Mouse (Mus musculus): ENCODE data around the gene Prkce. TPM values are rescaled to one million over a fixed set of nuclear protein-coding genes. Genes with fewer than 3 reads are reported as not detected.
A peak's percentile ranks its signal among the peaks of the same experiment; 100 is the strongest.

Gene Prkce
- polyA plus RNA-seq, 1 experiment from 2014 or later = 42.6 TPM

- H3K4me2 ChIP-seq (replicated peaks) = peak overlapping the region; percentile 2; the same call in 1 of the 2 replicates
- H3K27ac ChIP-seq (replicated peaks) = 0 out of 2 replicates have a peak overlapping the region, but pooled peaks have one; percentile 1
- 44% methylated on average over 22 of the region's 22 CpGs for WGBS
- no peaks in the 10 kb centered on the region for H3K27me3 ChIP-seq
- no peaks in the 10 kb centered on the region for H3K9me3 ChIP-seq
- no peaks in the 10 kb centered on the region for H3K36me3 ChIP-seq
- no peak overlapping the region for H3K4me3 ChIP-seq
- peak; percentile 86 for ATAC-seq (replicated peaks)
- no peak overlapping the region for H3K9ac ChIP-seq (replicated peaks)
- no peaks in the 10 kb centered on the region for H3K4me1 ChIP-seq
These were observed 368.5 kb downstream of the Prkce start for GRCm38 (mm10) chr17:86535827-86536656.

DNA sequence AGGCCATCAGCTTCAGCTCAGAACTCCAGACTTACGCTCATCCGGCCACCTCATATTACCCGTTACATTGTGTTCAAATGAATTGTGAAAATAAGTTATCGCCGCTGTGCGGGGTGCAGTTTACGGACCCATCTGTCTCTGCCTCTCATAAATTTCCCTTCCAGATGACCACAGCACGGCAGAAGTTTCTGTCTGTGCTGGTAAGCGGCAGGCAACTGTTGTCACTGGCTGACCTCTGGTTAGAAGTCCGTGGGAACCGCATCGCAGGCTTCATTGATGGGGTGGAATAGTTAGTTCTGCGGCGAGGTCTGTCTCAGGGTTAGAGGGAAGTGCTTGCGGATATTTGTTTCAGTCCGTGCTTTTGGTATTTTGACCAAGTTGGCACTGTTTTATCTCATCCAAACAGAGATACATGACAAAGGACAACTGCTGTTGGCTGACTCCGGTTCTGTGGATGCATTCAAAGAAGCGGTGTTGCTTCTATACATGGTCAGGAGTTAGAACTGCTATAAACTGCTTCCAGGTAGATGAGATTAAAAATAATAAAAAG, 372.4 kb downstream of the Prkce start:
- H3K27me3 ChIP-seq = no peaks in the 10 kb centered on the region
- no peak overlapping the region for H3K4me3 ChIP-seq
- no peak overlapping the region for H3K9ac ChIP-seq (replicated peaks)
- H3K4me1 ChIP-seq = no peaks in the 10 kb centered on the region
- no peak overlapping the region for H3K4me2 ChIP-seq (replicated peaks)
- H3K27ac ChIP-seq (replicated peaks) = no peak overlapping the region
- no peaks in the 10 kb centered on the region for H3K36me3 ChIP-seq
- WGBS = 91% methylated on average over 18 of the region's 18 CpGs
- ATAC-seq (replicated peaks) = no peak
- H3K9me3 ChIP-seq = no peaks in the 10 kb centered on the region

GRCm38 (mm10) chr17:86546529-86546928, 378.9 kb downstream of the Prkce start:
- Histone ChIP-seq H3K36me3 (no peaks in the 10 kb centered on the region), H3K9ac (replicated peaks) (no peak overlapping the region), H3K9me3 (no peaks in the 10 kb centered on the region), H3K4me2 (replicated peaks) (no peak overlapping the region), H3K27me3 (no peaks in the 10 kb centered on the region), H3K4me1 (no peaks in the 10 kb centered on the region), H3K4me3 (no peak overlapping the region), H3K27ac (replicated peaks) (no peak overlapping the region)
- no peak for ATAC-seq (replicated peaks)
- WGBS = 23% methylated on average over 7 of the region's 7 CpGs

- H3K4me2 ChIP-seq (replicated peaks) = no peak overlapping the region
- no peak overlapping the region for H3K9ac ChIP-seq (replicated peaks)
- H3K27me3 ChIP-seq = no peaks in the 10 kb centered on the region
- no peaks in the 10 kb centered on the region for H3K9me3 ChIP-seq
- no peaks in the 10 kb centered on the region for H3K36me3 ChIP-seq
- no peak for ATAC-seq (replicated peaks)
- no peak overlapping the region for H3K4me3 ChIP-seq
- H3K4me1 ChIP-seq = no peaks in the 10 kb centered on the region
- WGBS = 89% methylated on average over 10 of the region's 10 CpGs
- H3K27ac ChIP-seq (replicated peaks) = no peak overlapping the region
These were observed 381.5 kb downstream of the Prkce start for GRCm38 (mm10) chr17:86549128-86549527.

GRCm38 (mm10) chr17:86551561-86551960, 384.0 kb downstream of the Prkce start:
- no peaks in the 10 kb centered on the region for H3K36me3 ChIP-seq
- H3K27me3 ChIP-seq = no peaks in the 10 kb centered on the region
- 88% methylated on average over 10 of the region's 10 CpGs for WGBS
- no peaks in the 10 kb centered on the region for H3K4me1 ChIP-seq
- H3K9ac ChIP-seq (replicated peaks) = no peak overlapping the region
- no peaks in the 10 kb centered on the region for H3K9me3 ChIP-seq
- H3K4me3 ChIP-seq = no peak overlapping the region
- ATAC-seq (replicated peaks) = no peak
- H3K4me2 ChIP-seq (replicated peaks) = no peak overlapping the region
- no peak overlapping the region for H3K27ac ChIP-seq (replicated peaks)

DNA sequence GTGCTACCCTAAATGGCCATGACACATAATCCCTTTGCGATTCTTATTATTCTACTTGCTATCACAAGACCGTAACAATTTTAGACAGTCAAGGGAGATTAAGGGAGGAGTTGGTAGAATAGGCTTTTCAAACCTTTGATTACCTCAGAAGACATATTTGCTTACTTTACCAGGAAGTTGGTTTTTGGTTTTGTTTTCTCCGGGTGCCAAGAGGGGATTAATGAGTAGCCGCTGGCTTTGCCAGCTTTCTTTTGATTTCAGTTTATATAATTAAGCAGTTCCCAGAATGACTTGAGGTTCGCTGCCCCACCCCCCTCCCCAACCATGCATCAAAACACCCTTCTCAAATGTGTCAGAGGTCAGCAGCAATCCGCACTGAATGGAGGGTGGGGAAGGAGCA, 384.4 kb downstream of the Prkce start:
- Histone ChIP-seq H3K27ac (replicated peaks) (no peak overlapping the region), H3K36me3 (no peaks in the 10 kb centered on the region), H3K27me3 (no peaks in the 10 kb centered on the region), H3K4me1 (no peaks in the 10 kb centered on the region), H3K9me3 (no peaks in the 10 kb centered on the region), H3K9ac (replicated peaks) (no peak overlapping the region), H3K4me3 (no peak overlapping the region), H3K4me2 (replicated peaks) (no peak overlapping the region)
- ATAC-seq (replicated peaks) = no peak
- 54% methylated on average over 6 of the region's 6 CpGs for WGBS

DNA sequence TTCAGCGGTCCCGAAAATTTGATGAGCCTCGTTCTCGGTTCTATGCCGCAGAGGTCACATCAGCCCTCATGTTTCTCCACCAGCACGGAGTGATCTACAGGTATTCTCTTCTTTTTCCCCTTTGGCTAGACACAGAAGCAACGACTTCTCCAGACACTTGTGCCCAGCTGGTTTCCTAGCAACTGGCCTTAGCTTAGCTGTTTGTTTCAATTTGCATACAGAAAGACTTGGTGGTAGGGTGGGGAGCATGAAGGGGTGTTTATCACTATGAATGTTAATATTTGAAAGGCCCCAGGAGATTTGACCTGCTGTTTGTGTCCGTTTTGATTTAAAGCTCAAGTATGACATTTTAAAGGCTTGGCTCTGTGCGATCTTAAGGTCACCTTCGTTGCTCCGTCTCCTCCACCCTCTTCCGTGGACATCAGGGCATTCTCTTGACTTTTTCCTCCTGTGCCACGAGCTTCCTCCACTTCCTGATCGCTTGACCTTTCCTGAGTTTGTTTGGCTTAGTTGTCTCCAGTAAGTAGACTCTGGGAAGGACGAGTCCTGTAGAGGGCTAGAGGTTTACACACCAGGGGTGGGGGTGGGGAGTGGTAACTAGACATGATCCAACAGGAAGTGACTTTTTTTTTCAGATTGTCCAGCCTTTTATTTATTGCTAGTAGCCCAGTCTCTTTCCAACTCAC, 391.8 kb downstream of the Prkce start:
- Histone ChIP-seq H3K36me3 (no peaks in the 10 kb centered on the region), H3K27me3 (no peaks in the 10 kb centered on the region), H3K4me2 (replicated peaks) (no peak overlapping the region), H3K9me3 (no peaks in the 10 kb centered on the region), H3K4me1 (no peaks in the 10 kb centered on the region), H3K4me3 (no peak overlapping the region), H3K9ac (replicated peaks) (no peak overlapping the region), H3K27ac (replicated peaks) (no peak overlapping the region)
- 85% methylated on average over 15 of the region's 15 CpGs for WGBS
- no peak for ATAC-seq (replicated peaks)

GRCm38 (mm10) chr17:86560499-86560898, 392.9 kb downstream of the Prkce start:
- Histone ChIP-seq H3K4me3 (no peak overlapping the region), H3K27me3 (no peaks in the 10 kb centered on the region), H3K4me1 (no peaks in the 10 kb centered on the region), H3K4me2 (replicated peaks) (no peak overlapping the region), H3K27ac (replicated peaks) (no peak overlapping the region), H3K9me3 (no peaks in the 10 kb centered on the region), H3K36me3 (no peaks in the 10 kb centered on the region), H3K9ac (replicated peaks) (no peak overlapping the region)
- WGBS = 96% methylated on average over 3 of the region's 3 CpGs
- ATAC-seq (replicated peaks) = no peak

- H3K4me1 ChIP-seq = no peaks in the 10 kb centered on the region
- no peaks in the 10 kb centered on the region for H3K36me3 ChIP-seq
- no peak overlapping the region for H3K9ac ChIP-seq (replicated peaks)
- H3K4me2 ChIP-seq (replicated peaks) = no peak overlapping the region
- H3K9me3 ChIP-seq = no peaks in the 10 kb centered on the region
- H3K27me3 ChIP-seq = no peaks in the 10 kb centered on the region
- no peak overlapping the region for H3K4me3 ChIP-seq
- WGBS = 88% methylated on average over 5 of the region's 5 CpGs
- no peak overlapping the region for H3K27ac ChIP-seq (replicated peaks)
- ATAC-seq (replicated peaks) = no peak
These were observed 402.9 kb downstream of the Prkce start for GRCm38 (mm10) chr17:86570491-86570890.

GRCm38 (mm10) chr17:86571266-86571665, 403.7 kb downstream of the Prkce start:
- Histone ChIP-seq H3K4me2 (replicated peaks) (no peak overlapping the region), H3K9me3 (no peaks in the 10 kb centered on the region), H3K27me3 (no peaks in the 10 kb centered on the region), H3K36me3 (no peaks in the 10 kb centered on the region), H3K4me1 (no peaks in the 10 kb centered on the region), H3K4me3 (no peak overlapping the region), H3K27ac (replicated peaks) (no peak overlapping the region), H3K9ac (replicated peaks) (no peak overlapping the region)
- WGBS = 86% methylated on average over 3 of the region's 3 CpGs
- ATAC-seq (replicated peaks) = no peak

GRCm38 (mm10) chr17:86572136-86572535, 404.6 kb downstream of the Prkce start:
- ATAC-seq (replicated peaks) = no peak
- Histone ChIP-seq H3K27ac (replicated peaks) (no peak overlapping the region), H3K4me3 (no peak overlapping the region), H3K9ac (replicated peaks) (no peak overlapping the region), H3K4me1 (no peaks in the 10 kb centered on the region), H3K9me3 (no peaks in the 10 kb centered on the region), H3K27me3 (no peaks in the 10 kb centered on the region), H3K4me2 (replicated peaks) (no peak overlapping the region), H3K36me3 (no peaks in the 10 kb centered on the region)
- WGBS = 92% methylated on average over 6 of the region's 6 CpGs

DNA sequence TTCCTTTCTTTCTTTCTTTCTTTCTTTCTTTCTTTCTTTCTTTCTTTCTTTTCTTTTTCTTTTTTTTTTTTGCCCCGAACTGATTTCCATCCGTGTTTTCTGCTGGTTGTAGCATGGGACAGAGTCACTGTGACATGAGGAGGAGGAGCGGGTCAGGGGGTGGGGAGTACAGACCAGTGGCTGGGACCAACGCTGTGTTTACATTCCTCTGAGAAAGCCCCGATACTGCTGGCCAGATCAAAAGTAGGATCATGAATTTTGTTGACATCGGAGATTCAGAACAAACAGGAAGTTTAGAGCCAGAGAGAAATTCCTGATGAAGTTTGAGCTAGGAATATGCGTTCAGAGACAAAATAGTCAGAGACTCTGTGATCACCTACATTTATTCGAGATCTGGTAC, 405.0 kb downstream of the Prkce start:
- Histone ChIP-seq H3K36me3 (no peaks in the 10 kb centered on the region), H3K9ac (replicated peaks) (no peak overlapping the region), H3K4me2 (replicated peaks) (no peak overlapping the region), H3K27ac (replicated peaks) (no peak overlapping the region), H3K4me1 (no peaks in the 10 kb centered on the region), H3K9me3 (no peaks in the 10 kb centered on the region), H3K27me3 (no peaks in the 10 kb centered on the region), H3K4me3 (no peak overlapping the region)
- ATAC-seq (replicated peaks) = no peak
- WGBS = 88% methylated on average over 8 of the region's 8 CpGs

All from forebrain, embryonic 15.5 days (tissue).